Comparison of ENCODE assay signal across 9 mouse cellular contexts in genomic region chr17:27707954-27708661, GRCm38 (mm10). TPM values are rescaled to one million over a fixed set of nuclear protein-coding genes. Genes with fewer than 3 reads are reported as not detected.
DNase-seq lines count a peak whose midpoint lies in the region; ATAC-seq and TF ChIP-seq lines count a peak whose summit lies in the region.
"Had no signal": no experiment of that assay in that cellular context is flagged by ENCODE, and none has a peak within 500 bp of the region (broad histone marks: within the 10 kb centered on the region; RNA-seq: fewer than 3 reads in every experiment).

No protein-coding gene starts in this region.

- H3K36me3 ChIP-seq in intestine, embryonic 15.5 days, result no peaks in the 10 kb centered on the region
- H3K36me3 ChIP-seq in liver, postnatal 0 days (replicated peaks; ENCODE audit: insufficient read depth, low read length), result no peaks in the 10 kb centered on the region

- H3K27me3 ChIP-seq in intestine, embryonic 15.5 days (replicated peaks), result 0 out of 2 replicates have a peak, but pooled peaks cover 3% of the 10 kb centered on the region
- H3K27me3 ChIP-seq in liver, postnatal 0 days (ENCODE audit: insufficient read depth, low read length), result peaks cover 6% of the 10 kb centered on the region; the same call in 1 of the 2 replicates

- H3K4me3 ChIP-seq in intestine, embryonic 15.5 days (replicated peaks), result peak overlapping the region; percentile 31
- peak overlapping the region; percentile 8; the same call in 1 of the 2 replicates for H3K4me3 ChIP-seq in liver, postnatal 0 days (ENCODE audit: low read depth, low read length)

- WGBS in intestine, embryonic 15.5 days, result 3% methylated on average over 24 of the region's 25 CpGs
- 4% methylated on average over 23 of the region's 25 CpGs for WGBS in liver, postnatal 0 days (ENCODE audit: insufficient replicate concordance)

- TF ChIP-seq CTCF in liver, postnatal 0 days (IDR thresholded peaks at IDR 0.05; ENCODE audit: low read depth), result peak; percentile 37

- peak; percentile 93 for ATAC-seq in intestine, embryonic 15.5 days
- ATAC-seq in liver, postnatal 0 days, result peak; percentile 88
- ATAC-seq in monocyte, adult 5-6 weeks (replicated peaks; ENCODE audit: insufficient number of reproducible peaks, low FRiP score, low TSS enrichment, poor library complexity, severe bottlenecking), result no peak
- ATAC-seq: Patski had no signal

- TF ChIP-seq EP300 in liver, postnatal 0 days (IDR thresholded peaks at IDR 0.05; ENCODE audit: low read depth), result no peak

- no peaks in the 10 kb centered on the region for H3K9me3 ChIP-seq in intestine, embryonic 15.5 days
- no peaks in the 10 kb centered on the region for H3K9me3 ChIP-seq in liver, postnatal 0 days (ENCODE audit: low read length)

- DNase-seq in layer of hippocampus, adult 11-12 months (ENCODE audit: low spot score), result peak; percentile 57
- no peak for DNase-seq in layer of hippocampus, adult 8-10 months (ENCODE audit: low spot score in 2 of 2)
- DNase-seq in c-Kit-positive CD71-positive TER-119-negative erythroid progenitor cells, embryonic 14.5 days (ENCODE audit: low read depth), result peak; percentile 48
- peak; percentile 73 for DNase-seq in gastrocnemius, postnatal 25 days
- peak; percentile 88 for DNase-seq in liver, postnatal 0 days
- peak; percentile 72 for DNase-seq in ovary, adult 18-20 months (ENCODE audit: low spot score)

- no peak overlapping the region for H3K9ac ChIP-seq in intestine, embryonic 15.5 days
- H3K9ac ChIP-seq in liver, postnatal 0 days (replicated peaks), result no peak overlapping the region

- peak overlapping the region; percentile 74 for H3K4me2 ChIP-seq in intestine, embryonic 15.5 days (replicated peaks)
- peak overlapping the region; percentile 62 for H3K4me2 ChIP-seq in liver, postnatal 0 days (ENCODE audit: low read depth, low read length)

- 0 out of 2 replicates have a peak, but pooled peaks cover 7% of the 10 kb centered on the region for H3K4me1 ChIP-seq in intestine, embryonic 15.5 days (replicated peaks)
- peaks cover 6% of the 10 kb centered on the region; the same call in 1 of the 2 replicates for H3K4me1 ChIP-seq in liver, postnatal 0 days (ENCODE audit: insufficient read depth)

- H3K27ac ChIP-seq in intestine, embryonic 15.5 days, result no peak overlapping the region
- H3K27ac ChIP-seq in liver, postnatal 0 days (ENCODE audit: low read depth), result no peak overlapping the region

RNA-seq across cellular contexts. Expression of gene Spdef, which starts 20.6 kb away (rescaled TPM):
- under 1 TPM in 3 of 4 experiments, not detected in 1; 0.25 to 0.63 (median 0.31) TPM for total RNA-seq in layer of hippocampus, adult 8-10 months (2022)
- total RNA-seq in gastrocnemius, postnatal 25 days (2021), result under 1 TPM in 1 of 2 experiments, not detected in 1; 0.26 TPM
- 14.1 and 17.1 TPM in 2 replicates for polyA plus RNA-seq in intestine, embryonic 15.5 days (2015; fragmentation: Nextera tagmentation; extraction: Ambion mirVana)
- 0.08 TPM in 1 of 2 replicates, not detected in the other for polyA plus RNA-seq in liver, postnatal 0 days (2015; fragmentation: Nextera tagmentation; extraction: Ambion mirVana)
- not detected in 3 replicates for total RNA-seq in monocyte, adult 5-6 weeks (2017)
- polyA plus RNA-seq: Patski had no signal

RNA-seq across cellular contexts. Expression of gene Pacsin1, which starts 52.8 kb away (rescaled TPM):
- total RNA-seq in layer of hippocampus, adult 8-10 months (2022), result 100 to 1,000 TPM; 308 to 331 (median 324) TPM
- under 1 TPM; 0.20 to 0.21 TPM for total RNA-seq in gastrocnemius, postnatal 25 days (2021)
- polyA plus RNA-seq in intestine, embryonic 15.5 days (2015; fragmentation: Nextera tagmentation; extraction: Ambion mirVana), result 2.6 and 2.7 TPM in 2 replicates
- 0.27 and 0.29 TPM in 2 replicates for polyA plus RNA-seq in liver, postnatal 0 days (2015; fragmentation: Nextera tagmentation; extraction: Ambion mirVana)
- total RNA-seq in monocyte, adult 5-6 weeks (2017), result 1.8 TPM in 1 of 3 replicates, not detected in the others

Comparison
In these comparisons a context has a peak if more than half of its experiments do, and no peak if none do; other contexts are left out.
1. DNase-seq: peak in layer of hippocampus, adult 11-12 months (single experiment), c-Kit-positive CD71-positive TER-119-negative erythroid progenitor cells, embryonic 14.5 days (single experiment), gastrocnemius, postnatal 25 days (single experiment), liver, postnatal 0 days (single experiment) and ovary, adult 18-20 months (single experiment); none in layer of hippocampus, adult 8-10 months (0 of 2).
2. RNA of gene Pacsin1, which starts 52.8 kb away (total RNA-seq): 308 to 331 TPM in layer of hippocampus, adult 8-10 months; 0.20 to 0.21 TPM in gastrocnemius, postnatal 25 days and 1.8 TPM in monocyte, adult 5-6 weeks; every median in the first group is over 100 times any median in the second.